Mouse (Mus musculus): ENCODE measurements around the gene Slc31a2. TPM values are rescaled to one million over a fixed set of nuclear protein-coding genes. Genes with fewer than 3 reads are reported as not detected.

Slc31a2 gene
- 11.3 and 12.6 TPM in 2 replicates for polyA plus RNA-seq (2012; rRNA removed)

GRCm38 (mm10) chr4:62262276-62262675 lies at the start of gene Slc31a2:
Gene Slc31a2 (plus strand): TSS chr4:62262562.

DNA sequence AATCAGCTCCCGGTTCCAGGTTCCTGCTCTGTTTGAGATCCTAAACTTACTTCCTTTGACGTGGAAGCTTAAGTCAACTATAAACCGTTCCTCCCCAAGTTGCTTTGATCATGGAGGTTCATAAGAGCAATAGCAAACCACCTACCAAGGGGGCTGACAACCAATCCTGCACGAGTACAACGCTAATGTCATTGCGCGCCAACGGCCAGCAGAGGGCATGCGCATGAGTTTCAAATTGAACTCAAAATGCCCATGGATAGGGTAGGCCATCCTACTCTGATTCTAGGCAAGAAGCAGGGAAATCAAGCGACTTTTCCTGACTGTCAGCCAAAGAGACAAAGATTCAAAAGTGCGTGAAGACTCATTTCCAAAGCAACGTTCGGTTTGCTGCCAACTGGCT lies 31.6 kb upstream of the Slc31a2 start, which contains the start of gene Zfp37:
Zfp37 (minus strand) TSS at position 279 of the 400 bp plus-strand sequence.

Other genes starting within 250 kb of the Slc31a2 start
- gene Mup20, start 208.4 kb upstream of the Slc31a2 start, polyA plus RNA-seq (2012; rRNA removed): not detected in 2 replicates
- gene Mup3, start 175.2 kb upstream of the Slc31a2 start, polyA plus RNA-seq (2012; rRNA removed): not detected in 2 replicates
- not detected in 2 replicates for gene Mup21, start 111.7 kb upstream of the Slc31a2 start, polyA plus RNA-seq (2012; rRNA removed)
- gene Zfp37, start 31.5 kb upstream of the Slc31a2 start, polyA plus RNA-seq (2012; rRNA removed): 14.6 and 14.7 TPM in 2 replicates
- gene Fkbp15, start 98.0 kb downstream of the Slc31a2 start, polyA plus RNA-seq (2012; rRNA removed): 22.2 and 23.2 TPM in 2 replicates
- gene Slc31a1, start 98.2 kb downstream of the Slc31a2 start, polyA plus RNA-seq (2012; rRNA removed): 28.3 and 30.0 TPM in 2 replicates
- gene Cdc26, start 146.1 kb downstream of the Slc31a2 start, polyA plus RNA-seq (2012; rRNA removed): 104 and 108 TPM in 2 replicates
- gene Prpf4, start 146.2 kb downstream of the Slc31a2 start, polyA plus RNA-seq (2012; rRNA removed): 24.2 and 25.2 TPM in 2 replicates
- gene Rnf183, start 172.7 kb downstream of the Slc31a2 start, polyA plus RNA-seq (2012; rRNA removed): 0.84 and 0.88 TPM in 2 replicates
- gene Wdr31, start 208.3 kb downstream of the Slc31a2 start, polyA plus RNA-seq (2012; rRNA removed): 7.2 and 7.9 TPM in 2 replicates
- gene Bspry, start 217.5 kb downstream of the Slc31a2 start, polyA plus RNA-seq (2012; rRNA removed): 0.39 and 1.6 TPM in 2 replicates
- gene Hdhd3, start 240.9 kb downstream of the Slc31a2 start, polyA plus RNA-seq (2012; rRNA removed): 5.9 and 6.4 TPM in 2 replicates

All from central nervous system, embryonic 14 days (tissue).